Mouse (Mus musculus) thymus, postnatal 36 days (tissue): ENCODE data around the gene Hectd4.
"Not testable (repeated sequence)": the region's sequence is repeated elsewhere in the genome, so short reads cannot be mapped to it uniquely, and the experiment has no call there.

ENCODE experiments used
- DNase-seq, 2 experiments: peaks; one replicate each; pipeline ENCODE4 v3.0.0; 2022; ENCODE audit warnings: mixed read lengths in 2 of 2

Hectd4 gene

GRCm38 (mm10) chr5:121206984-121207383 is 13.0 kb upstream of the Hectd4 start:
- DNase-seq: no peak

- DNase-seq: no peak
Observed at GRCm38 (mm10) chr5:121209755-121210600, 10.0 kb upstream of the Hectd4 start.

- DNase-seq: no peak
Observed at GRCm38 (mm10) chr5:121210601-121210924, 9.5 kb upstream of the Hectd4 start.

- DNase-seq: no peak
Observed at GRCm38 (mm10) chr5:121212108-121212507, 7.9 kb upstream of the Hectd4 start.

- no peak for DNase-seq
Observed at GRCm38 (mm10) chr5:121214707-121215106, 5.3 kb upstream of the Hectd4 start.

- DNase-seq: peak; percentile 43 to 53
Observed at GRCm38 (mm10) chr5:121215380-121216125, 4.5 kb upstream of the Hectd4 start.

- DNase-seq: no peak
Observed at GRCm38 (mm10) chr5:121216126-121216446, 3.9 kb upstream of the Hectd4 start.

GRCm38 (mm10) chr5:121216584-121217312 is 3.3 kb upstream of the Hectd4 start:
- not testable (repeated sequence) for DNase-seq

- DNase-seq: no peak
Observed at GRCm38 (mm10) chr5:121217313-121217634, 2.7 kb upstream of the Hectd4 start.

GRCm38 (mm10) chr5:121219190-121219589 is 829 bp upstream of the Hectd4 start:
- no peak for DNase-seq

- DNase-seq: peak; percentile 61 to 71
Observed at GRCm38 (mm10) chr5:121220732-121221301, 798 bp downstream of the Hectd4 start.

- DNase-seq: peak in 1 of 2 experiments; percentile 19
Observed at GRCm38 (mm10) chr5:121221328-121221850, 1.4 kb downstream of the Hectd4 start.

- not testable (repeated sequence) for DNase-seq
Observed at GRCm38 (mm10) chr5:121224020-121224419, 4.0 kb downstream of the Hectd4 start.

GRCm38 (mm10) chr5:121224856-121225255 is 4.8 kb downstream of the Hectd4 start:
- no peak for DNase-seq

- no peak for DNase-seq
Observed at GRCm38 (mm10) chr5:121225854-121226253, 5.8 kb downstream of the Hectd4 start.

GRCm38 (mm10) chr5:121226406-121226805 is 6.4 kb downstream of the Hectd4 start:
- DNase-seq: no peak

GRCm38 (mm10) chr5:121226845-121227244 is 6.8 kb downstream of the Hectd4 start:
- no peak for DNase-seq

- DNase-seq: not testable (repeated sequence)
Observed at GRCm38 (mm10) chr5:121227330-121227729, 7.3 kb downstream of the Hectd4 start.

- DNase-seq: no peak
Observed at GRCm38 (mm10) chr5:121229182-121229581, 9.2 kb downstream of the Hectd4 start.

GRCm38 (mm10) chr5:121230811-121231210 is 10.8 kb downstream of the Hectd4 start:
- no peak for DNase-seq

GRCm38 (mm10) chr5:121232789-121233188 is 12.8 kb downstream of the Hectd4 start:
- DNase-seq: no peak

GRCm38 (mm10) chr5:121233726-121234125 is 13.7 kb downstream of the Hectd4 start:
- DNase-seq: no peak

- DNase-seq: no peak
Observed at GRCm38 (mm10) chr5:121236171-121236570, 16.2 kb downstream of the Hectd4 start.
